Mouse (Mus musculus): Measurements from ENCODE around the gene Zfp148. TPM values are rescaled to one million over a fixed set of nuclear protein-coding genes. Genes with fewer than 3 reads are reported as not detected.
A peak's percentile ranks its signal among the peaks of the same experiment; 100 is the strongest.

Zfp148 gene
- total and polyA plus RNA-seq, 3 experiments = 15.6 to 22.2 (median 19.2) TPM

- H3K27me3 ChIP-seq (ENCODE audit: control insufficient read depth in 1 of 2, insufficient read depth in 2 of 2, low read length in 2 of 2) = no peaks in the 10 kb centered on the region
- 0 out of 2 replicates have a peak, but pooled peaks have one; percentile 46 for TF ChIP-seq UBTF (IDR thresholded peaks at IDR 0.05; ENCODE audit: borderline replicate concordance, insufficient read depth, low read depth, low read length)
- TF ChIP-seq ELF1 (IDR thresholded peaks at IDR 0.05; ENCODE audit: low read depth, low read length) = peak; percentile 90
- no peak for TF ChIP-seq GABPA (IDR thresholded peaks at IDR 0.05; ENCODE audit: low read depth, low read length)
- no peak for TF ChIP-seq USF1 (IDR thresholded peaks at IDR 0.05; ENCODE audit: low read depth, low read length)
- no peak for TF ChIP-seq GATA1 (IDR thresholded peaks at IDR 0.05; ENCODE audit: low read depth, low read length)
- no peak for TF ChIP-seq MAZ (IDR thresholded peaks at IDR 0.05; ENCODE audit: low read depth, low read length)
- no peak for TF ChIP-seq KAT2A (conservative IDR thresholded peaks at IDR 0.05; ENCODE audit: low read depth, low read length)
- peak; percentile 86 for TF ChIP-seq NRF1 (IDR thresholded peaks at IDR 0.05; ENCODE audit: insufficient read depth, low read depth, low read length, poor library complexity, severe bottlenecking)
- peak; percentile 45; the same call in 1 of the 2 replicates for TF ChIP-seq NELFE (IDR thresholded peaks at IDR 0.05; ENCODE audit: low read depth, low read length)
- peak; percentile 73 for TF ChIP-seq MXI1 (IDR thresholded peaks at IDR 0.05; ENCODE audit: low read depth, low read length)
- TF ChIP-seq TAL1 (IDR thresholded peaks at IDR 0.05; ENCODE audit: low read length) = no peak
- no peak for TF ChIP-seq JUND (IDR thresholded peaks at IDR 0.05; ENCODE audit: low read depth, low read length)
- peak; percentile 36; the same call in 1 of the 2 replicates for TF ChIP-seq HCFC1 (IDR thresholded peaks at IDR 0.05; ENCODE audit: low read depth, low read length)
- TF ChIP-seq MAX (IDR thresholded peaks at IDR 0.05; ENCODE audit: low read length) = 0 out of 2 replicates have a peak, but pooled peaks have one; percentile 29
- TF ChIP-seq TCF12 (IDR thresholded peaks at IDR 0.05; ENCODE audit: low read depth, low read length) = no peak
- TF ChIP-seq SIN3A (IDR thresholded peaks at IDR 0.05; ENCODE audit: low read length) = peak; percentile 38; the same call in 1 of the 2 replicates
- peak; percentile 48 to 72; a peak in 2 of 4 replicates for TF ChIP-seq POLR2A (IDR thresholded peaks at IDR 0.05; ENCODE audit: control insufficient read depth in 1 of 2, insufficient read depth in 1 of 2, low read depth in 1 of 2, low read length in 2 of 2, poor library complexity in 1 of 2)
- TF ChIP-seq TBP (IDR thresholded peaks at IDR 0.05; ENCODE audit: low read depth, low read length) = 0 out of 2 replicates have a peak, but pooled peaks have one; percentile 43
- peak; percentile 3; the same call in 1 of the 2 replicates for TF ChIP-seq ZMIZ1 (IDR thresholded peaks at IDR 0.05; ENCODE audit: low read depth, low read length)
- no peak for TF ChIP-seq RAD21 (IDR thresholded peaks at IDR 0.05; ENCODE audit: low read depth, low read length)
- no peak for TF ChIP-seq CTCF (IDR thresholded peaks at IDR 0.05 in 2 of 3, conservative IDR thresholded peaks at IDR 0.05 in 1 of 3; ENCODE audit: control insufficient read depth in 1 of 3, insufficient read depth in 1 of 3, low read depth in 2 of 3, low read length in 3 of 3, poor library complexity in 1 of 3, severe bottlenecking in 1 of 3)
- peak overlapping the region; percentile 76 for H3K9ac ChIP-seq (ENCODE audit: control insufficient read depth, low read depth, low read length, poor library complexity, severe bottlenecking)
- peak; percentile 88 for DNase-seq (ENCODE audit: low read depth, low spot score)
- H3K4me1 ChIP-seq (ENCODE audit: control insufficient read depth in 1 of 2, insufficient read depth in 2 of 2, low read length in 2 of 2) = peaks cover 4 to 13% of the 10 kb centered on the region in 2 experiments
- peaks cover 60% of the 10 kb centered on the region for H3K79me2 ChIP-seq (ENCODE audit: control insufficient read depth, insufficient read depth, low read length, poor library complexity)
- no peaks in the 10 kb centered on the region for H3K9me3 ChIP-seq (replicated peaks; ENCODE audit: insufficient read depth, low read length)
- H3K4me3 ChIP-seq (ENCODE audit: control insufficient read depth in 1 of 2, insufficient read depth in 1 of 2, low read depth in 2 of 2, low read length in 2 of 2) = peak overlapping the region; percentile 65 to 66
- peaks cover 0 to 23% of the 10 kb centered on the region in 2 experiments; a peak in 2 of 4 replicates for H3K36me3 ChIP-seq (ENCODE audit: control insufficient read depth in 1 of 2, insufficient read depth in 2 of 2, low read length in 2 of 2)
- peak overlapping the region; percentile 38 for H3K27ac ChIP-seq (ENCODE audit: control insufficient read depth, low read depth, low read length)
These were observed 19.5 kb downstream of the Zfp148 start for GRCm38 (mm10) chr16:33399913-33400782.

All from MEL (cell line).